Mouse (Mus musculus) E14TG2a.4 (cell line): ENCODE measurements at regions not wholly inside any gene's neighbourhood (a gene's known extent, or its start where the extent isn't known, plus 50 kb on each side); places are given as distances from the start of the nearest gene placed in this dataset.

ENCODE experiments used
- CTCF ChIP-seq: conservative IDR thresholded peaks from 2 replicates; pipeline ENCODE4 v1.5.1; 2014; ENCODE audit warnings: low read length
- NANOG ChIP-seq: IDR thresholded peaks from 2 replicates; pipeline ENCODE4 v1.6.1; 2014; ENCODE audit warnings: borderline replicate concordance, low read length, mixed read lengths
- POU5F1 ChIP-seq: IDR thresholded peaks from 2 replicates; pipeline ENCODE4 v1.6.1; 2014; ENCODE audit warnings: low read length, borderline replicate concordance

DNA sequence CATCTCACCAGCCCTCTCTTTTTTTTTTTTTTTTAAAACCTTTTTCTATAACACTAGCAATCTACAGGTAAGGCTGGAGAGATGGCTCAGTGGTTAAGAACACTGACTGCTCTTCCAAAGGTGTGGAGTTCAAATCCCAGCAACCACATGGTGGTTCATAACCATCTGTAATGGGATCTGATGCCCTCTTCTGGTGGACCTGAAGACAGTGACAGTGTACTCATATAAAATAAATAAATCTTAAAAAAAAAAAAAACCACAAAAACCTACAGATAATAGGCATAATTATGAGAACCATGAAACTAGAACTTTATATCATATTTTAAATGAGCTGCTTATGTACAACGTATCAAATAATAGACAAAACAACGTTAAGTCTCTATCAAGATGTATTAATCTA, 102.8 kb upstream of the Zfp217 start:
- TF ChIP-seq CTCF, result no peak
- no peak for TF ChIP-seq NANOG
- TF ChIP-seq POU5F1, result no peak
